Mouse (Mus musculus) layer of hippocampus, adult 2 months (tissue): ENCODE results near the gene Sh3pxd2a. TPM values are rescaled to one million over a fixed set of nuclear protein-coding genes. Genes with fewer than 3 reads are reported as not detected.
A peak's percentile ranks its signal among the peaks of the same experiment; 100 is the strongest.

Source experiments
- DNase-seq, 2 experiments: peaks; one replicate each; pipeline ENCODE4 v3.0.0; 2022; ENCODE audit warnings: low spot score in 2 of 2
- H3K27ac ChIP-seq: fragments of 200-600 bp; 2 replicates; pipeline ENCODE4 v1.8.1; 2022
- H3K4me3 ChIP-seq: fragments of 200-600 bp; 2 replicates; pipeline ENCODE4 v1.8.1; 2022; ENCODE audit warnings: mild to moderate bottlenecking
- CTCF ChIP-seq: fragments of 200-600 bp; conservative IDR thresholded peaks from 2 replicates; pipeline ENCODE4 v1.8.1; 2022; ENCODE audit warnings: antibody characterized with exemption, mild to moderate bottlenecking, moderate library complexity
- total RNA-seq, 2 experiments: library from RNA; stranded (reverse); gene quantifications; 2 replicates each; pipeline ENCODE4 v1.2.3; 2021

Sh3pxd2a gene
- total RNA-seq, 2 experiments from 2014 or later: 33.0 to 35.4 TPM

DNA sequence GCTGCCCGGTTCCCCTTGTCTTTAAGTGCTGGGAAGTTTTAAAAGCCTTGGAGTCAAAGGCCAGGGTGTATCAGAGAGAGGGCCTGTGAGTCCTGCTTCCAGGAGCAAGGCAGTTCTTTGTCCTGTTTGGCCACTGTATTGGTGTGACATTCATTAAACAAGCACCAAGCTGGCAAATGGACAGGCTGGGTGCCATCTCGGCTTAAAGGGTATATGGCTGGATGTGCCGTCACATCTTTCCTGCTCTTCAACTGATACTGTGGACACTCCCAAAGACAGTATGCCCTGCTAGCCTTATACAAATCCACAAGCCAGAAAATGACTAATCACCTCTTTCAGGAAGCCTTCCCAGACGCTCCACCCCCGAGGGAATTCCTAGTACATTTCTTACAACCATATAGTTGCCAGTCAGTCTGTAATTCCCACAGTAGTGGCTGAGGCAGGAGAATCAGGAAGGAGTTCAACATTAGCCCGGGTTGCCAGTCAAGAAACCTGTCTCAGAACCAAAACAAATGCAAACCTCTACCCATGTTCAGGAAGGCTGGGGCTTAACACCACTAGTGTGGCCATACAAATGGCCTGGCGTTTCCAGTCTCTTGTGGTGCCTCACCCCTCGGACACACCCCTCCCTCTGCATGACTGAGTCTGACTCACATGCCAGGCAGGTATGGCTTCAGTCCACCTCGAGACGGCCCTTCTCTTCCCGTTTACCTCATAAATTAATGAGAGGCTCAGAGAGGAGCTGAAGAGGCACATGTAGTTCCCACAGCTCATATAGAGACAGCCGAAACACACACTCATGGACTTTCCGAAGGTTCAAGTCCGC, 148.9 kb downstream of the Sh3pxd2a start:
- no peak for DNase-seq
- H3K27ac ChIP-seq: peak overlapping the region; percentile 78; the same call in 1 of the 2 replicates
- TF ChIP-seq CTCF: no peak
- H3K4me3 ChIP-seq: no peak overlapping the region; the same call in 1 of the 2 replicates

DNA sequence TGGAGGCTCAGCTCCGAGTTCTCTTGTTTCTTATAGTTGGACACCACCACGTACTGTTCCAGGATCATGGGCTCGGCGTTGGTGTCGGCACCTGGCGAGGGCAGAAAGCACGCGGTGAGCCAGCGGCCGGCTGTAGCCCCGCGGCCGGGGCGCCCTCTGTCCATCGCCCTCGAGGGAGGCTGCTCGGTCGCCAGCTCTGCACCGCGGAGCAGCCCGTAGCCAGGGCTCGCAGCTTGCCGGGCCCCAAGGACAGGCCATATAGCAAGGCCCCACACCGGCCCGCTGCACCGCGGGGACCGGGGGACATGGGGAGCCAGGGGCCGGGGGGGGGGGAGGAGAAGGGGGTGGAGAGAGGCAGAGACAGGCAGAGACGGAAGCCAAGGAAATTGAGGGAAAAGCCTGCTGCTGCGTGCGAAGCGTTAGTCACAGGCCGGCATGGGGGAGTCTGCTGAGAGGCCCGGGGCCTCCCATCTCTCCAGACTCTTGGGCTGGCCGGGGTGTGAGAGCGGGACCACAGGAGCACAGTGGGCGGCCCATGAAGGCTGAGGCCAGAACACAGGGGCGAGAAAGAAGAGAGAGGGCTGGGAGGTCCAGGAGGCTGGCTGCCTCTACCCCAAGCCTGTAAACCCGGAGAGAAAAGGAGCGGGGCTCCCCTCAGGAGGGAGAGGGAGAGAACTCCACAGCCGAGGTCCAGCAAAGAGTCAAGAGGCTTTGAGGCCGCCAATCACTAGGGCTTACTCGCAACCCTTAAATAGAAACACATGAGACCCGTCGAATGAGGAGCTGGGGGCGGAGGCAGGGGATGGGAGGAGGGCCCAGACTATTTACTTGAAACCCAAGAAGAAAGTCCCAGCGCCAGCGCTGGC, 149.9 kb downstream of the Sh3pxd2a start:
- peak overlapping the region; percentile 51 for H3K4me3 ChIP-seq
- peak overlapping the region; percentile 78 for H3K27ac ChIP-seq
- no peak for TF ChIP-seq CTCF
- DNase-seq: no peak

DNA sequence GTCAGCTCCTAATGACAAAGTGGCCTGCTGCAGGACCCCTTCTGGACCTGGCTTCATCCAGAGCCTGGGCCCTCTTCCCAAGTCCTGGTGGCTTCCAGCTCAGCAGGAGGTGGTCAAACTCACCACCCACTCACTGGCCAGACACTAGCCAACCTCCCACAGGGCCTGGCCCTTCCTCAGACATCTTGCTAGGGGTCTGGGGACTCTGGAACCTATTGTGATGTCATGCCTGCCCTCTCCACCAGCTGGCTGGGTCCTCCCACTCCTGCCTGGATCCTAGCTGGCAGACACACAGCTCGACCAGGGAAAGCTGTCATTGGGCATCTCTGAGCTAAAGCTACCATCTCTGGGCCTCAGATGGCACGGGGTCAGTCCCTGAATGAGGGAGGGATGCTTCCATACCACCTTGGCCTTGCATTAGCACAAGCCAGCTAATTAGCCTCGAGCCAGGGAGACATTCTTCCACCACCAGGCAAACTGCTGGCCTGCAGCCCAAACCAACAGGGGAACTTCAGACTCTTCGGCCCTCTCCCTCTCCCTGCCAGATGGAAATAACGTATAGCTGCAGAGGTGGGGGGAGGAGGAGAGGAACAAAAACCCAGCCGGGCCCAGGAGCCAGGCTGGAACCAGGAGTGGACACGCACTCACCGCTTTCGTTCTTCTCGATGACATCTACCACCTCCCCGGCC, 150.7 kb downstream of the Sh3pxd2a start:
- peak overlapping the region; percentile 51 for H3K4me3 ChIP-seq
- no peak for DNase-seq
- TF ChIP-seq CTCF: no peak
- peak overlapping the region; percentile 78 for H3K27ac ChIP-seq

DNA sequence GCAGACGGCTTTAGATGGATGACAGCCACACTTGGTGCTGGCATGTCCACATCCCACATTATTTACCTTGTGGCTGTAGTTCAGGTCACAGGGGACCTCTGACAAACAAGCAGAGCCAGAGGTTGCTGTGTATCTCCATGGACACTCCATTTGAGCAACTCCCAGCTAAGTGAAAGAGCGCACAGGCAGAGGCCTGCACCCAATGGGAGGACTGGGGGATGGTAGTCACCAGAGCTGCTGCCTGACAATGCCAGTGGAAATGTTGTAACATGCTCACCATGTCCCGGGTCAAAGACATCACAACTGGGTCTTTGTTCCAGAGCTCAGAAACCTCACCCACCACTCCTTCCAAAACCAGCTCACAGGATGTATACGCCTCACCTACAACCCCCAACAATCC, 153.0 kb downstream of the Sh3pxd2a start:
- TF ChIP-seq CTCF: no peak
- H3K27ac ChIP-seq: no peak overlapping the region
- no peak overlapping the region for H3K4me3 ChIP-seq
- DNase-seq: no peak

DNA sequence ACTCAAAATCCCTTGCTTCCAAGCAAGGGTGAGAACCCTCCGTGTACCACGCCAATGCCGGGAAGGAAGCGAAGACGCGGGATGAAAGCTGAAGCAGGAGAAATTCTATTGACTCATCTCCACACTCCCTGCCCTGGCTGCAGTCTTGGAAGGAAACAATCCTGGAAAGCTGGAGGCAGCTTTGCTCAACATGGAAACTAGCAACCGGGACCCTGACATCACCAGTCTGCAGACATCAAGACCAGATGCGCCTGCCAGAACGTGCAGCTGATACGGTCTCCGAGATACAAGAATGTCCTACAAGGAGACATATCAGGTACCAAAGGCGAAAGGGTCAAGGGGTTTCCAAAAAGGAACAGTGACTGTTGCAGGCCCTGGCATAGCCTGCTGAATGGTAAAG, 154.4 kb downstream of the Sh3pxd2a start:
- Histone ChIP-seq H3K4me3 (no peak overlapping the region), H3K27ac (no peak overlapping the region)
- no peak for TF ChIP-seq CTCF
- no peak for DNase-seq

DNA sequence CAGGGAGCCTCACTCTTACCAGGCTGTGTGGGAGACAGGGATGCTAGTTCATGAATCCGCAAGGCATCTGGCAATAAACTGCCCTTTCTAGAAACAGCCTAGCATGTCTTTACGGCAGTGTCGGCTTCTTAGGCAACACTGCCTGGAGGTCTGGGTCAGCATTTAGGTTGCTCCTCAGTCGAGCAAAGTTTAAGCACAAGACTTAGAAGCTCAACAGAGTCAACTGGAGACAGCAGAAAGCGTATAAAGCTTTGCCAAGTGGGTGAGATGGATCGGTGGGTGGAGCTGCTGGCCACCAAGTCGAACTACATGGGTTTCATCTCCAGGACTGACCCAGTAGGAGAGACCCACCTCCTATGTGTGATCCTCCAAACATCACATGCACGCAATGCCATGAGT, 157.3 kb downstream of the Sh3pxd2a start:
- no peak for TF ChIP-seq CTCF
- Histone ChIP-seq H3K27ac (no peak overlapping the region), H3K4me3 (no peak overlapping the region)
- no peak for DNase-seq

DNA sequence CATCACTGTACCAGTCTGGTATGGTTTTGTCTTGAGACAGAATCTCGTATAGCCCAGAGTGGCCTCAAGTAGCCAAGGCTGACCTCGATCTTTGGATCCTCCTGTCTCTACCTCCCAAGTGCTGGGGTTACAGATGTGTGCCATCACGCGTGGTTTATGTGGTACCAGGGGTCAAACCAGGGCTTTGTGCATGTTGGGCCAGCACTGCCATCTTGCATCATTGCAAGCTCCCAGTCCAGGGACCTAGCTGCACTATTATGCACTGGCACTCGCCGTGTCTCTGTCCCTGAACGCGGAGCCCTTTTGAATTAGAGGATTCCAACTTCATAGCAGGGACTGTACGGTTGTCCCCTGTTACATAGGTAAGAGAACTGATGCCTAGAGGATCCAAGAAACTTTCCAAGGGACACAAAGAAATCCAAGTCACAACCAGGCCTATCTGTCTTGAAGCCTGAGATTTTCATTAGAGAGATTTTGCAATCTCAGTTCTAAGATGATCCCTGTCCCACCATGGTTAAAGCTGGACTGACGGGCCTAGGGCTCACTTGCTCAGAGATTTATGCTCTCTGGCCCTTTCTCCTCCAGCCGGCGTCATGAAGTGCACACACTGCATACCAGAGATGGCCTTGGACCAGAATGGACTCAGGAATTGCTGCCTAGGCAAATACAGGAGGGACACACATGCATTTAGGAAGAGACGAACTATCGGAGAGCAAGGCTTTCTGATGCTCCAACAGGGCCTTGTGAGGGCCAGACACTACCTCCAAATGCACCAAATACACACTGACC, 157.9 kb downstream of the Sh3pxd2a start:
- Histone ChIP-seq H3K4me3 (no peak overlapping the region), H3K27ac (no peak overlapping the region)
- no peak for TF ChIP-seq CTCF
- DNase-seq: no peak

DNA sequence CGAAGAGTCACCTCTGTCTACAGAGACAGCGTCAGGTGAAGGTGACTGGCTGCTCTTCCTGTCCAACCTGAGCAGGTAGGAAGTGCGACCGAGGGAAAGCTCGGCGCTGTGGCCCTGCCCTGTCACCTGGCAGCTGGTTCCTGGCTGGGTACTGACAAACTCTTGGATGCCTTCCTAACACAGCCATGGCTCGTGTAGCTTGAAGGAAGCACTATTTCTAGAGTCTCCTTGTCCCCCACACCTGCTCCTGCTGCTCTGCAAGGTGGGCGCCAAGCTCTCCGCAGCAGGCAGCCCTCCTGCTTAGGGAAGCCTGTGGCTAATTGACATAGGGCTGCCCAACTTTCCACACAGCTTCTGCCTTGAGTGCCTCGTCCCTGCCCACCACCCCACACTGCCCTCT, 158.8 kb downstream of the Sh3pxd2a start:
- no peak for TF ChIP-seq CTCF
- no peak overlapping the region for H3K27ac ChIP-seq
- DNase-seq: no peak
- no peak overlapping the region for H3K4me3 ChIP-seq

DNA sequence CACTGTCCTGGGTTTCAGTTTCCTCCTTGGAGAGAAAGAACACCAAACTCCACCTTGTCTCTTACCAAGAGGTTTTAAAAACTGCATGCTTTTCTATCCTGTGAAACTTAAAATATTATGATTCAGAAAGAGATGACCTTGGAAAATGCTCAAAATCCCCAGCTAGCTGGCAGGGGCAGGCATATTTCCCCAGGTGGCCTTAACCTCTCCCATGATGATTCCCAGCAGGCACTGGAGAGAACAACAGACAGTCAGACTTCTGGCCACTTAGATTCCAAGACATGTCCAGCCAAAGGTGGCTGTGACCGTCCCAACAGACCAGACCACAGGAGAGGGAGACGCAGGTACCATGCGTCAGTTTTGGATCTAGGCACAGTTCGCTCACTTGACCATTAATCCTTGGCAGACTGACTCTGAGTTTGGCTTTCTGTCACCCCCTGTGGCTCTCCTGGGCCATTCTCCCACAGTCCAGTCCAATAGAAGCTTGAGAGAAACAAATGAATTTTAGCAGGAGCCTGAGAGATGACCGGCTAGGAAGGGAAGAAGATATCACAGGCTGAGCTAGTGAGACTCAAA, 159.9 kb downstream of the Sh3pxd2a start:
- DNase-seq: no peak
- H3K27ac ChIP-seq: no peak overlapping the region
- no peak overlapping the region for H3K4me3 ChIP-seq
- no peak for TF ChIP-seq CTCF

DNA sequence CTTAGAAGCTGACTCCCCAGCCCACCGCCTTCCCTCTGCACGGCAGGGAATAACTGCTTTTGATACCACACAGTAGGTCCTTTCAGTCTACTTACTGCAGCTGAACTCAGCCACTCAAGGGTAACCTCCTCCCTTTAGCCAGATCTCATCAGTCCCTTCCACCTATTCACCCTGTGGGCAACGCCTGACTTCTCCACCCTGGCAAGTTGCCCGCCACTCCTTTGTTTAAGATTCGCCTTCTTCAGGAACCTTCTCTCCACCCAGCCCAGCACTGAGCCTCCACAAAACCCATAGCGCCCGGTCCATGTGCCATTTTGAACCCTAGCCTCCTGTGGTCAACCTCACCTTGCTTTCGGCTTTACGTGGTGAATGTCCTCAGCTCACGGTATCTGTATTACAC, 161.1 kb downstream of the Sh3pxd2a start:
- Histone ChIP-seq H3K4me3 (no peak overlapping the region), H3K27ac (no peak overlapping the region)
- no peak for TF ChIP-seq CTCF
- no peak for DNase-seq

DNA sequence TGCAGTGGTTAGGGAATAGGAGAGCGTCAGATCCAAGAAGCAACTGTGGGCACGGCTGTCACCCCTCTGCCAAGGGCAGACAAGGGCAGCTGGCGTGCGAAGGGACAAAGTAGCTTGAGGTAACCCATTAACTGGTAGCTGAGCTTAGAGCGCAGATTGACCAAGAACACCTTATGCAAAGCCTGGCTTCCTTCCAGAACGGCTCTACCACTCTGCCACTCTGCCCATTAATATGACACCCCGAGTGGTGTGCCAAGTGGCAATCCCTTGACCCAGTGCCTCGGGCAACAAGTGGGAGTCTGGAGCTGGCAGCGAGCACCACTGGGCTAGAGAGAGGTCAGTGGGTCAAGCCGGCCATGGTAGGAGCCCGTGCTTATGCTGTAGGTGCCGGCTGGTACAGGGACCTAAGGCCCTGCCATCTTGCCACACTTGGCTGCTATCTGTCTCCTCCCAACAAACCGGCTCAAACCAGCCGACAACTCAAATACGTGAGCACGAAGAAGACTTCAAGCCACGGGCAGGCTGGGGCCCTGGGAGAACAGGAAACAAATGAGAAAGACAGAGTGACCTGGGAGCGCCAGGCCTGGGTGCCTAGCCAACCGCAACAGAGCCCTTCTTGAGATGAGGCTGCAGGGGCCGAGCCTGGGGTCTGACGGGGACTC, 161.9 kb downstream of the Sh3pxd2a start:
- DNase-seq: no peak
- Histone ChIP-seq H3K4me3 (no peak overlapping the region), H3K27ac (peak overlapping the region; percentile 63; the same call in 1 of the 2 replicates)
- TF ChIP-seq CTCF: no peak
